Mouse (Mus musculus): ENCODE data around the gene Dusp11.
"Not testable (repeated sequence)": the region's sequence is repeated elsewhere in the genome, so short reads cannot be mapped to it uniquely, and the experiment has no call there.

Gene Dusp11

GRCm38 (mm10) chr6:85961101-85962091 is at the start of gene Dusp11:
Gene Dusp11, minus strand, starts transcription at chr6:85961667.
- DNase-seq, result peak; percentile 95

- peak; percentile 73 for DNase-seq
Measured at GRCm38 (mm10) chr6:86009980-86010379, 48.5 kb upstream of the Dusp11 start.

- peak; percentile 79 for DNase-seq
Measured at GRCm38 (mm10) chr6:86004271-86005148, 43.0 kb upstream of the Dusp11 start.

- no peak for DNase-seq
Measured at GRCm38 (mm10) chr6:86003405-86003925, 42.0 kb upstream of the Dusp11 start.

DNA sequence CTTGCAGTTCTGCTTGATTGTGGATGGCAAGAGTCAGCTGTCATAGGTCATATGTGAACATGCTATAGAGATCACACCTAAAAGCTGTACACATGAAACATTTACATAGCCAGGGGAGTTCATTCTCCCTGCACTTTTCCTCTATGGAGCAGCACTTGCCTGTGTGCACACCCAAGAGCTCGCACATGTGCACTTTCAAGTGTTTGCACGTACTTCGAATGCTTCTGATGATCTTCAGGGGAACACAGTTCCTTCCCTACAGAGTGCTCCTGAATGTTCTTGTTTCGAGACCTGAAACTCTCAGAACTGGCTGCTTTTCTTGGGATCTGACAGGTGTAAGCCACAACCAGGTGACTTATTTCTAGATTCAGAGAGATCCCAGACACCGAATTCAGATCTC is 29.3 kb upstream of the Dusp11 start:
- DNase-seq, result not testable (repeated sequence)

- not testable (repeated sequence) for DNase-seq
Measured at GRCm38 (mm10) chr6:85989570-85989969, 28.1 kb upstream of the Dusp11 start.

GRCm38 (mm10) chr6:85984351-85984750 is 22.9 kb upstream of the Dusp11 start:
- DNase-seq, result no peak

DNA sequence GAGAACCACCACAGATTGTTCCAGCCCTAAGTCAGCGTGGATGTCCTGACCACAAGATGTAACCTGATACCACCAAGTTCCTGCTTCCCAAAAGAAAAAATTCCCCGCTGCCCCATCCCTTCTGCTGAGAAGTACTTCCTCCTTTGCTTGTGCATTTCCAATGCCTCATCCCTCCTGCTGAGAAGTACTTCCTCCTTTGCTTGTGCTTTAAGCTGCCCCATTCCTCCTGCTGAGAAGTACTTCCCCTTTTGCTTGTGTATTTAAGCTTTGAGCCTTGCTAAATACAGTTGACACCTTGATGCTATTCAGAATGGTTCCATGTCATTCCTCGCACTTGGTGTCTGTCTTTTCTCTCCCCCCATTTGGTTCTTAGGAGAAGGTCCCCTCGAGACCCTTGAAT is 17.3 kb upstream of the Dusp11 start:
- not testable (repeated sequence) for DNase-seq

DNA sequence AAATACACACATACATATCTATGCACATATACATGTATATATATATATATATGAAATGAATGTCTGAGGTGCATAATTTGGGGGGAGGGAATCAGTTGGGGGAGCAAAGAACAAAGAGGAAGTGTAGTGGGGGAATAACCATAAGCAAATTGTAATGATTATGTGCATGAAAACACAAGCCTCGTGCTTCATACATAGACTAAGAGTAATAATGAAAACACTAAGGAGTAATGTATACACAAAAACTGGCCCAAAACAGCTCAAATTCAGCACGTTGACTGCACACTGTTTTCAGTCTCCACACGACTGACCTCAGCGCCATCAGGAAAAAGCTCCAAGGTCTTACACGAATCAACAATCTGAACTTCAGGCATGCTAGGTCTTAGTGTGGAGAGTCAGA is 14.8 kb upstream of the Dusp11 start:
- no peak for DNase-seq

GRCm38 (mm10) chr6:85975761-85976160 is 14.3 kb upstream of the Dusp11 start:
- DNase-seq, result no peak

DNA sequence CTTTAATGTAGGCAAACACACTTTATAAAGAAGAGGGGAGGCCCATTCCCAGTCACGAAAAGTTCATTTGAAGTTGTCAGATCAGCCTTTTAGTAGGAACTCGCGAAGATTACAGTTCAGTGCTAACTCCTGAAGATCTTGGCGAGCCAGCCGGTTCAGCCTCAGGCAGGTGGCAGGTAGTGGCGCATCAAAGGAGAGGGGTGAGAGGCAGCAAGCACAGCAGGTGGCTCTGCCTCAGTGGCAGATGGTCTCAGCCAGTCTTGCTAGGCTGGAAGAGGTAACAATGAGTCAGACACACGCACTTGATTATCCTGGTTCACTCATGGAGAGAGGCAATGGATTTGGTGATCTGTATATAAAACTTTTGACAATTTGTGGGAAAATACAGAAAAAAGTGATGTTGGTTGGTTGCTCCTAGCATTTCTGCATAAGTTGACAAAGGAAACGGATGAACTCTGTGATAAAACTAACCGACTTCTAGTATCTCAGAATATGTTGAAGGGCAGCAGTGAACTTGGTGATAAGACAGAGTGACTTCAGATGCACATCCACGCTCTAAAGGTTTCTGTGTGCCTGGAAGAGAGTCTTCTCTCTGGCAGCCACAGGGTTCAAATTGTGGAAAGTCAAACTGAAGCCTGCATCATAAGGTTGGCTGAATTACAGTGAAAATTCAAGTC is 13.6 kb upstream of the Dusp11 start:
- no peak for DNase-seq

DNA sequence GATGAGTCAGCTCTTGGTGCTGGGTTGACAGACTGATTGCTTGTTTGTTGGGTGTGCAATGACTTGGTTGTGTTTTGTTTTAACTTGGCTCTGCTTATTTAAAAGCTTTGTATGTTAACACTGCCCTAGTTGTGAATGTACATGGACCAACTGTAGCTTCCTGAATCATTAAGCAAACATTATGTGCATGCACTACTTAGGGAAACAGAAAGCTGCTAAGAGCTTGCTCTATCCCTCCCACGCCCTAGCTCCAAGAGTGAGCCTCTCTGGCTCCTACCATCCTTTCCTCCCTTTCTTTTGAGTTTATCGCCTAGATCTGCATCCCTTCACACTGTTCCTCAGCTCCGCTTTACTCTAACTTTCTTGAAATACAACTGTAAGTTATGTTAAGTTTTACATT is 11.9 kb upstream of the Dusp11 start:
- DNase-seq, result no peak

GRCm38 (mm10) chr6:85972699-85973098 is 11.2 kb upstream of the Dusp11 start:
- no peak for DNase-seq

GRCm38 (mm10) chr6:85969889-85970288 is 8.4 kb upstream of the Dusp11 start:
- no peak for DNase-seq

DNA sequence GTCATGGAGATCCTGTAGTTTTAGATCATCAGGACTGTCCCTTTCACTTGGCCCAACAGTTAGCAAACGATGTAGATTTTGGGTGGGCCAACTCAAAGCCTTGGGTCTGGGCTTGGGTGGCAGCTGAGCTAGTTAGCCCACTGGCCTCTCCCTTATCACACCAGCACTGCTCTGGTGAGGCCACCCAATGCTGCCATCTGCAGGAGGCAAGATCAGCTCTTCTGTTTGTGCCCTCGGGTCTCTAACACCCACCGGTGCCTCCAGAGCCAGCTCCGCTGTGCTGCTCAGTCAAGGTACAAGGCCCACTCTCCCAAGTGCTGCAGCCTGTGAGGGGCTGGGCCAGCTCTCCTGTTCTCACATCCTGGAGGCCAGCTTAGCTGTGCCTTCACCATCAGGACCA is 5.2 kb upstream of the Dusp11 start:
- DNase-seq, result no peak

DNA sequence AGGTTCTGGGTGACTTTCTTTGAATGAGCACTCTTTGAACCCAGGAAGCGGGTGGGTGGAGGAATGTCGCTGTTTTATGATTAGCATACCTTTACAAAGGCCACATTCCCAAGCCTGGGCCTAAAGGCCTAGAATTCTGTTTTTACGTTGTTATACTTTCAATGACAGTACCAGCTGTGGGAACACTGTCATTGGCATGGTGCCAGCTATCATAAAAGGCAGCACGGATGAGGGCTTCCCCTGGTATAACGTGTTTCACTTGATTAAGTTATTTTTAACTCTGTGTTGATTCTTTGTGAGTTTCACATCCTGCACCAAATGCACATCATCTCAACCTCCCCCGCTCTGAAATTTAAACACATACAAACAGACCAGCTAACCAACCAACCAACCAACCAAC is 4.6 kb upstream of the Dusp11 start:
- DNase-seq, result not testable (repeated sequence)

- no peak for DNase-seq
Measured at GRCm38 (mm10) chr6:85957581-85957980, 3.9 kb downstream of the Dusp11 start.

GRCm38 (mm10) chr6:85948549-85948948 is 12.9 kb downstream of the Dusp11 start:
- DNase-seq, result no peak

DNA sequence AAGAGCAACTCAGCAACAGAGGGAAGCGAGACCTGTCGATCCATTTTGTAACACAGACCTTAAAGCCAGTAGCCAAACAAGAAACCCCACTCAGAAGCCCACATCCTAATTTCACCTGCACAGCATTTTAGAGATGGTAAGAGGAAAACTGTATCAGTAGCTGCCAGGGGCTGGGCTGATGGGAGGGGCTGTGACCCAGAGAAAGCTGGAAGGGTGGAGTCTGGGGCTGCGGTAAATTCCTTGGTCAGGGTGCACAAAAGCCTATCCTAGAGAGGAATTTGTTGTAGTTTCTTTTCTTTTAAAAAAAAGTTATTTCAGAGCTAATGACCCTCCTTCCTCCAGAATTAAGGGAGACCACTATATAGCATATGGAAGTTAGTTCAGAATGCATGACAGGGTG is 19.0 kb downstream of the Dusp11 start:
- DNase-seq, result no peak

- DNase-seq, result no peak
Measured at GRCm38 (mm10) chr6:85938701-85939100, 22.8 kb downstream of the Dusp11 start.

DNA sequence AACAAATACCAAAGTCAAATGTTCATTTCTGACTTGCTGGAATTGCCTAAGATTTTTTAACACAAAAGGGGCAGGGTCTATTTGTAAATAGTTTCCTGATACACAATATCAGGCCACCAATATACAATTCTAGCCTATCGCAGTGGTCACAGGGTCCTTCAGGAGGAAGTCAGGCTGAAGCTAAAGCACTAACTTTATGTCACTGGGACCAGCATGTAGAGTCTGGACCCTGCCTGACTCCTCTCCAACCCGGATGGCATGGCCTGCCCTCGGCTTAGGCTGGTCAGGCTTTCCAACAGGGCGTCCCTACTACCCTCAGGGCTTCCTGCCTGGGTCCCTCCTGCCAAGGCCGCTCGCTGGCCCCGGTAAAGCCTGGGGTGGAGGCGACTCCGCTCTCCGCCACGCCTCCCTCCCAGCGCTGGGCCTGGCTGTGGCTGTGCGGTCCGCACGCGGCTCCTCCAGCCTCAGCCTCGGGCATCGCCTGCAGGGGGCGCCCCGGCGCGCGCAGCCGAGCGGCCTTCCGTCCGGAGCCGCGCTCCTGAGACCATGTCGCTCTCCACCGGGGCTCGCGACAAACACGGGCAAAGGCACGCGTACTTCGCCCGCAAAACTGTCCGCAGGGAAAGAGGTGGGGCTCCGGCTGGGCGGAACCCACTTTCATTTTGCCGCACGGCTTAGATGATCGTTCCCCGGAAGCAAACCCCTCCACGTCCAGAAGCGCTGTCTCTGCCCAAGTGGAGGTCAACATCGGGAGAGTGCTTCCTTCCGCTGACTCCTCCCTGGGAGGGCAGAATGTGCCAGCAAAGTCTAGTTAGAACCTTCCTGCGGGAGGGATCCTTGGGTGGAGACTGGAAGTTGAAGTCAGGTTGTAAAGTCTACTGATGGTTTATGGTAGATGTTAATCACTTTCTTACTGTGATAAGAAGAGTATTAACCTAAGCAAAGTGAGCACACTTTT is 24.7 kb downstream of the Dusp11 start:
- peak; percentile 90 for DNase-seq
